Mouse (Mus musculus): ENCODE results near the gene Glra4. TPM values are rescaled to one million over a fixed set of nuclear protein-coding genes. Genes with fewer than 3 reads are reported as not detected.

Glra4 gene
- not detected in 2 replicates for polyA plus RNA-seq (2014; fragmentation: Nextera tagmentation; extraction: Ambion mirVana)

DNA sequence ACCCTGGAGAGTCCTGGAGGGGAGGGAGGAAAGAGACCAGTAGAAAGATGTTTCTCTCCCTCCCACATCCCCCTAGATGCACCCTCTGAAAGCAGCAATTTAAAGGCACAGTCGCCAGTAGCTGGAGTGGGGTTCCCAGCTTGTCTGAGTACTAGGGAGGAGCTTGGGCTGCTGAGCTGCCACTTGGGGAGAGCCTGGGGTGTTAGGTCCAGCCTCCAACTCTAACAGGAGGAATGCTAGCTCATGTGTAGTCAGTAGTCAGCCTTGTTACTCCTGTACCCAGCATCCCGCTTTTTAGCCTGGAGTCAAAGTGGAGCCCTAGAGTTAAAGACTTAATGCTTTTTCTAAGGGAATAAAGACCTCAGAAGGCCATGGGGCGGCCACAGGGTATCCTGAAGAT is at the start of gene Glra4:
Gene Glra4 (minus strand): TSS at position 101 of the 400 bp plus-strand sequence.
- no peak within 1 kb of the TSS for H3K4me2 ChIP-seq (ENCODE audit: low read depth)
- ATAC-seq (ENCODE audit: insufficient read depth, low FRiP score, low TSS enrichment): no peak
- no peaks in the 10 kb centered on the region for H3K4me1 ChIP-seq (ENCODE audit: control insufficient read depth, insufficient read depth, low read length)
- H3K27ac ChIP-seq (ENCODE audit: low read depth, low read length): no peak within 1 kb of the TSS
- peaks cover 2% of the 10 kb centered on the region; the same call in 1 of the 2 replicates for H3K27me3 ChIP-seq (ENCODE audit: control insufficient read depth, insufficient read depth, low read length)
- H3K36me3 ChIP-seq (ENCODE audit: control insufficient read depth, insufficient read depth, low read length): no peaks in the 10 kb centered on the region
- no peak within 1 kb of the TSS for H3K4me3 ChIP-seq (ENCODE audit: low read depth, low read length)
- WGBS: 73% methylated on average over 3 of the region's 3 CpGs
- H3K9ac ChIP-seq (ENCODE audit: low read length): no peak within 1 kb of the TSS
- no peaks in the 10 kb centered on the region for H3K9me3 ChIP-seq (ENCODE audit: control insufficient read depth, low read length)
- DNase-seq (ENCODE audit: low spot score): no peak

DNA sequence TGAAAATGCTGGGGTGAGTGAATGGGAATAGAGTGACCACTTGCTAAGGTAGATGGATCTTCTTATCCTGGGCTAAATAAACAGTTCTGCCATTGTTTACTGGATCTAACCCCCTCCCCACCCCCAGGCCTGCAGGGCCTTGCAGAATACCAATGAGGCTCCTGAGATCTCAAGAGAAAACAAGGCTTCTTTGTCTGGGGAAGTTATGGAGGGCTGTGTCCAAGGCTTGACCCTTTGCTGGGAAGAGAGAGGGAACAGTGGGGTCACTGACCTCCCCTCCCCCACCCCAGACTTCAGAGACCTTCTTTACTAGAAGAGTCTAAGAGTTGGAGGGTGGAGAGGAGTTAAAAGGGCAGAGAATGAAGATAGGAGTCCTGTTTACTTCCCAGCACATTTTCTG is 48.7 kb upstream of the Glra4 start:
- Histone ChIP-seq H3K4me3 (ENCODE audit: low read depth, low read length) (no peak overlapping the region), H3K4me2 (ENCODE audit: low read depth) (no peak overlapping the region), H3K27ac (ENCODE audit: low read depth, low read length) (no peak overlapping the region), H3K4me1 (ENCODE audit: control insufficient read depth, insufficient read depth, low read length) (no peaks in the 10 kb centered on the region), H3K9ac (ENCODE audit: low read length) (no peak overlapping the region), H3K9me3 (ENCODE audit: control insufficient read depth, low read length) (no peaks in the 10 kb centered on the region), H3K36me3 (ENCODE audit: control insufficient read depth, insufficient read depth, low read length) (no peaks in the 10 kb centered on the region), H3K27me3 (ENCODE audit: control insufficient read depth, insufficient read depth, low read length) (no peaks in the 10 kb centered on the region)
- ATAC-seq (ENCODE audit: insufficient read depth, low FRiP score, low TSS enrichment) (peak; percentile 41; the same call in 1 of the 2 replicates), DNase-seq (ENCODE audit: low spot score) (peak; percentile 16)

DNA sequence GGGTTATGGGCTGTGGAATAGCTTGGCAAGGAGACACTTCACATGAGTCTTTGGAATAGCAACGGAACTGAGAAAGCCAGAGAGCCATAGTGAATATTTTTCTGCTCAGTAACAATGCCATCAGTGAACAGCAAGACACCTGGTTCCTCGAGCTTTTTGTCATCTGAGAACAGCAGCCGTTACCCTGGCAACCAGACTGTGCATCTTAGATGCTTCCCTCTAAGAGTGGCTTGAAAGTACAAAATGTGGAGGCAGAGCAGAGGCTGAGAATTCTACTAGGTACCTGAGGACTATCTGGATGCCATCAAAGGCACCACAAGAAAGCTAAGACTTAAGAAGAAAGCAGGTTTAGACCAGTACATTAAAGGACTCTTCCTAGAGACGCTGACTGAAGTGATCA is 45.1 kb upstream of the Glra4 start:
- H3K4me2 ChIP-seq (ENCODE audit: low read depth): no peak overlapping the region
- H3K9ac ChIP-seq (ENCODE audit: low read length): no peak overlapping the region
- WGBS: 65% methylated on average over 4 of the region's 4 CpGs
- ATAC-seq (ENCODE audit: insufficient read depth, low FRiP score, low TSS enrichment) (no peak), DNase-seq (ENCODE audit: low spot score) (no peak)
- H3K9me3 ChIP-seq (ENCODE audit: control insufficient read depth, low read length): no peaks in the 10 kb centered on the region
- H3K27me3 ChIP-seq (ENCODE audit: control insufficient read depth, insufficient read depth, low read length): no peaks in the 10 kb centered on the region
- H3K36me3 ChIP-seq (ENCODE audit: control insufficient read depth, insufficient read depth, low read length): no peaks in the 10 kb centered on the region
- no peak overlapping the region for H3K4me3 ChIP-seq (ENCODE audit: low read depth, low read length)
- H3K4me1 ChIP-seq (ENCODE audit: control insufficient read depth, insufficient read depth, low read length): no peaks in the 10 kb centered on the region
- H3K27ac ChIP-seq (ENCODE audit: low read depth, low read length): no peak overlapping the region

DNA sequence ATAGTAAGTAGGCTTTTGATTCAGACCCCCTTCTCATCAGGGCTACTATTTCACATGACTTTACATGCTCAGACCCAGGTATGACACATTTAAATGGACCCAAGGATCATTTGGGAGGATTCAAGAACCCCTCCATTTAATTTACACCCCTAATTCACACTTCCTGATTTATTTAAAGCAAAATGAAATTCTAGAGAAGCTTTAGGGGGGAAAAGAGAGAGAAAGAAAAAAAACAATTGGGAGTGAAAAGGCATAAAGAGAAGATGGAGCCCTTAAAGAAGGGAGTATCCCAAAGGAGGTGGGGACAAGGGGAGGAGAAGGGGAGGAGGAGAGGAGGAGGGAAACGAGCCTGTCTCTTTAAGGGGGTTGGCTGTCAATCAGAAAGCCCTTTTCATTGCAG is 42.4 kb upstream of the Glra4 start, which contains the start of gene Plp1:
Gene Plp1 (plus strand): TSS at position 301 of the 400 bp plus-strand sequence.
- no peak within 1 kb of the TSS for H3K9ac ChIP-seq (ENCODE audit: low read length)
- no peak within 1 kb of the TSS for H3K4me3 ChIP-seq (ENCODE audit: low read depth, low read length)
- no peak for DNase-seq (ENCODE audit: low spot score)
- H3K4me2 ChIP-seq (ENCODE audit: low read depth): no peak within 1 kb of the TSS
- H3K4me1 ChIP-seq (ENCODE audit: control insufficient read depth, insufficient read depth, low read length): no peaks in the 10 kb centered on the region
- WGBS: 50% methylated on average over 1 of the region's 1 CpGs
- H3K27me3 ChIP-seq (ENCODE audit: control insufficient read depth, insufficient read depth, low read length): no peaks in the 10 kb centered on the region
- no peak for ATAC-seq (ENCODE audit: insufficient read depth, low FRiP score, low TSS enrichment)
- no peak within 1 kb of the TSS for H3K27ac ChIP-seq (ENCODE audit: low read depth, low read length)
- no peaks in the 10 kb centered on the region for H3K36me3 ChIP-seq (ENCODE audit: control insufficient read depth, insufficient read depth, low read length)
- H3K9me3 ChIP-seq (ENCODE audit: control insufficient read depth, low read length): no peaks in the 10 kb centered on the region

DNA sequence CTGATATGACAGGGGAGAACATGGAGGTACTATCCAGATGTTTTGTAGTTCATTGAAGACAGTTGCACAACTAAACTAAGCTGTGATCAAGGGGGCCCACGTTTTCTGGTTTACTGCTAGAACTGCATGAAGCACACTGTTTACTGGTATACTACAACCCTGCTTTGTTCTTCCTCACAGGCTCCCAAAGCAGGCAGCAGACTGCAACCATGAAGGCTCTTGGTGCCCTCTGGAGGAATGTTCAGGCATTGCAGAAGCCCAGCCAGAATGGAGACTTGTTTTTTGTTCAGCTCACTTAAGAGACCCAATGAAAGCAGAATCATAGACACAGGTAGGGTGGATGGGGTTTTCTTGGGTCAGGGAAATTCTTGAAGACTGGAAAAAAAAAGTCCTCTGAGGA is 40.3 kb upstream of the Glra4 start:
- no peak overlapping the region for H3K4me3 ChIP-seq (ENCODE audit: low read depth, low read length)
- no peaks in the 10 kb centered on the region for H3K36me3 ChIP-seq (ENCODE audit: control insufficient read depth, insufficient read depth, low read length)
- no peak overlapping the region for H3K4me2 ChIP-seq (ENCODE audit: low read depth)
- H3K4me1 ChIP-seq (ENCODE audit: control insufficient read depth, insufficient read depth, low read length): no peaks in the 10 kb centered on the region
- DNase-seq (ENCODE audit: low spot score): peak; percentile 77
- WGBS: 19% methylated on average over 1 of the region's 1 CpGs
- no peaks in the 10 kb centered on the region for H3K27me3 ChIP-seq (ENCODE audit: control insufficient read depth, insufficient read depth, low read length)
- H3K9ac ChIP-seq (ENCODE audit: low read length): no peak overlapping the region
- H3K27ac ChIP-seq (ENCODE audit: low read depth, low read length): no peak overlapping the region
- H3K9me3 ChIP-seq (ENCODE audit: control insufficient read depth, low read length): no peaks in the 10 kb centered on the region
- ATAC-seq (ENCODE audit: insufficient read depth, low FRiP score, low TSS enrichment): peak; percentile 67; the same call in 1 of the 2 replicates

DNA sequence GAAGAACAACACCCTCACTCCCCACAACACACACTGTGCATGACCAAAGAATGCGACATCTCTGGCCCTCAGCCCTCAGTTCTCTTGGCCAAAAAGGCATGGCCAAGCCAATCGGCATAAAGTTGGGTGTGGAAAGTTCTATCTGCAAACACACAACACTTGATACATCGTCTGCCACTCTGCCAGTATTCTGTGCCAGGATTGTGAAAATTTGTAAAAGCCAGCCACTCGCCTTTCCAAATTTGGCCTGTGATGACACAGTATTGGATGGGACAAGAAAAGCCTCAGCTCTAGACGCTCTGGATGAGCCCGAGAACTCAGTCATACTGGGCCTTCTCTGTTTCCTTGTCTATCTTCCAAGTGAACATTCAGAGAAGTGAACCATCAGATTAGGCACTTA is 39.8 kb upstream of the Glra4 start:
- Histone ChIP-seq H3K4me1 (ENCODE audit: control insufficient read depth, insufficient read depth, low read length) (no peaks in the 10 kb centered on the region), H3K4me3 (ENCODE audit: low read depth, low read length) (no peak overlapping the region), H3K27ac (ENCODE audit: low read depth, low read length) (no peak overlapping the region), H3K4me2 (ENCODE audit: low read depth) (no peak overlapping the region), H3K27me3 (ENCODE audit: control insufficient read depth, insufficient read depth, low read length) (no peaks in the 10 kb centered on the region), H3K9ac (ENCODE audit: low read length) (no peak overlapping the region), H3K36me3 (ENCODE audit: control insufficient read depth, insufficient read depth, low read length) (no peaks in the 10 kb centered on the region), H3K9me3 (ENCODE audit: control insufficient read depth, low read length) (no peaks in the 10 kb centered on the region)
- DNase-seq (ENCODE audit: low spot score) (no peak), ATAC-seq (ENCODE audit: insufficient read depth, low FRiP score, low TSS enrichment) (0 out of 2 replicates have a peak, but pooled peaks have one; percentile 38)
- WGBS: 89% methylated on average over 6 of the region's 6 CpGs

DNA sequence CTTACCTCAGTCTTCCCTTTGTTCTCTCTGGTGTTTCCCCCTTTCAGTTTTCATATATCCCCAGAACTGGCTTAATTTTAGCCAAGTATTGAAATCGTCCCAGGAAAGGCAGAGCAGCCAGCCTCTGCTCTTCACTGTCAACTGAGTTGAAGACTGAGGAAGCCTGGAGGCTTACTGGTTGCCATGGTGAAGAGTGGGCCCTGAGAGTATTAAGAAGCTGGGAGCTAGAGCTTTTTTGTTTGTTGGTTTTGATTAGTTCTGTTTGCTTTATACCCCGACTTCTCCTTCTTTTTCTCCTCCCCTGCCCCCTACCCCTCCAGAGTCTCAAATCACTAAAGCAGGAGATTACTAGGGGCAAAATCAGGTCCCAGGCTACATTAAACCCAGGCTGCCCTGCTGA is 17.3 kb upstream of the Glra4 start:
- H3K4me1 ChIP-seq (ENCODE audit: control insufficient read depth, insufficient read depth, low read length): no peaks in the 10 kb centered on the region
- DNase-seq (ENCODE audit: low spot score): no peak
- no peak for ATAC-seq (ENCODE audit: insufficient read depth, low FRiP score, low TSS enrichment)
- H3K9ac ChIP-seq (ENCODE audit: low read length): no peak overlapping the region
- no peaks in the 10 kb centered on the region for H3K27me3 ChIP-seq (ENCODE audit: control insufficient read depth, insufficient read depth, low read length)
- H3K4me3 ChIP-seq (ENCODE audit: low read depth, low read length): no peak overlapping the region
- no peaks in the 10 kb centered on the region for H3K36me3 ChIP-seq (ENCODE audit: control insufficient read depth, insufficient read depth, low read length)
- H3K4me2 ChIP-seq (ENCODE audit: low read depth): no peak overlapping the region
- WGBS: 53% methylated on average over 2 of the region's 2 CpGs
- no peaks in the 10 kb centered on the region for H3K9me3 ChIP-seq (ENCODE audit: control insufficient read depth, low read length)
- H3K27ac ChIP-seq (ENCODE audit: low read depth, low read length): no peak overlapping the region

DNA sequence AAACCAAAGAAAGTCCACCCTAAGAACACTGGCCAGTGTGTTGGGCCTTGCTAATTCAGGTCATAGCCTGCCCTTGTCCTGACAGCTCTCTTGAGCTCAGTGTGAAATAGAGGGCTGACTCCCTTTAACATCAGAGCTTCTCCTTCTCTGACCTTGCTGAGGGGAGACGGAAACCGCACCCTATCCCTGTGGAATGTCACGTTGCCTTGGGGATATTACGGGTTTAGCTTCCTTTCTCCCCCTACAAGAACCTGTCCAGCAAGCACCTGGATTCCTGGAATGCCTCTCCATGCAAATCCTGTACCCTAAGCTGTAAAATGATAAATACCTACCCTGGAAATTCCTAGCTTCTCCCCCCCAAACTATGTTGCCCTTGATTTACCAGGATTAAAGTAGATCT is 9.5 kb upstream of the Glra4 start:
- Histone ChIP-seq H3K36me3 (ENCODE audit: control insufficient read depth, insufficient read depth, low read length) (no peaks in the 10 kb centered on the region), H3K27me3 (ENCODE audit: control insufficient read depth, insufficient read depth, low read length) (no peaks in the 10 kb centered on the region), H3K4me2 (ENCODE audit: low read depth) (no peak overlapping the region), H3K9me3 (ENCODE audit: control insufficient read depth, low read length) (no peaks in the 10 kb centered on the region), H3K27ac (ENCODE audit: low read depth, low read length) (no peak overlapping the region), H3K4me3 (ENCODE audit: low read depth, low read length) (no peak overlapping the region), H3K4me1 (ENCODE audit: control insufficient read depth, insufficient read depth, low read length) (no peaks in the 10 kb centered on the region), H3K9ac (ENCODE audit: low read length) (no peak overlapping the region)
- 96% methylated on average over 4 of the region's 4 CpGs for WGBS
- no peak for ATAC-seq (ENCODE audit: insufficient read depth, low FRiP score, low TSS enrichment)
- DNase-seq (ENCODE audit: low spot score): no peak

DNA sequence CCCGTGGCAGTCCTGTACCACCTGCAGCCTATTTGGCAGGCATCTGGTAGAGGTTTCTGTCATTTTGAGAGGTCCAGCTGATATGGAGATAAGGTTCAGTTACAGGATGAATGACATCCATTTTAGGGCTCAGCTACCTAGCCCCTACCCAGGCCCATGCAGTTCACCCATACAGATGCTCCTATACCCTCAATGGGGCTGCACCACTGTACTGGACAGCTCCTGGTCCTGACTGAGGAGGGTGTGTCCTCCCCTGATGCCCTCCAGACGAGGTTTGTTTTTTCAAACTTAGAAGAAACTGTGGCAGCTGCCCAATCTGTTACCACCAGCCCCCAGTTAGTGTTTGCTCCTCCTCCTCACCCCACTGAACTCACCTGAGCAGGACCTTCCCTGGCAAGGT is 679 bp downstream of the Glra4 start:
- DNase-seq (ENCODE audit: low spot score) (no peak), ATAC-seq (ENCODE audit: insufficient read depth, low FRiP score, low TSS enrichment) (no peak)

More for the DNA sequence above, 679 bp downstream of the Glra4 start:
- WGBS: 75% methylated on average over 2 of the region's 2 CpGs
- H3K4me2 ChIP-seq (ENCODE audit: low read depth): no peak overlapping the region
- no peak overlapping the region for H3K4me3 ChIP-seq (ENCODE audit: low read depth, low read length)
- no peaks in the 10 kb centered on the region for H3K36me3 ChIP-seq (ENCODE audit: control insufficient read depth, insufficient read depth, low read length)
- no peak overlapping the region for H3K9ac ChIP-seq (ENCODE audit: low read length)
- no peaks in the 10 kb centered on the region for H3K9me3 ChIP-seq (ENCODE audit: control insufficient read depth, low read length)
- H3K27me3 ChIP-seq (ENCODE audit: control insufficient read depth, insufficient read depth, low read length): peaks cover 2% of the 10 kb centered on the region; the same call in 1 of the 2 replicates
- H3K4me1 ChIP-seq (ENCODE audit: control insufficient read depth, insufficient read depth, low read length): no peaks in the 10 kb centered on the region
- H3K27ac ChIP-seq (ENCODE audit: low read depth, low read length): no peak overlapping the region

Data from neural tube, embryonic 11.5 days (tissue).